Mouse (Mus musculus): ENCODE results near the gene Strap. TPM values are rescaled to one million over a fixed set of nuclear protein-coding genes. Genes with fewer than 3 reads are reported as not detected.

The Strap gene
- total and polyA plus RNA-seq, 2 experiments from 2014 or later = 60.1 to 96.5 TPM

DNA sequence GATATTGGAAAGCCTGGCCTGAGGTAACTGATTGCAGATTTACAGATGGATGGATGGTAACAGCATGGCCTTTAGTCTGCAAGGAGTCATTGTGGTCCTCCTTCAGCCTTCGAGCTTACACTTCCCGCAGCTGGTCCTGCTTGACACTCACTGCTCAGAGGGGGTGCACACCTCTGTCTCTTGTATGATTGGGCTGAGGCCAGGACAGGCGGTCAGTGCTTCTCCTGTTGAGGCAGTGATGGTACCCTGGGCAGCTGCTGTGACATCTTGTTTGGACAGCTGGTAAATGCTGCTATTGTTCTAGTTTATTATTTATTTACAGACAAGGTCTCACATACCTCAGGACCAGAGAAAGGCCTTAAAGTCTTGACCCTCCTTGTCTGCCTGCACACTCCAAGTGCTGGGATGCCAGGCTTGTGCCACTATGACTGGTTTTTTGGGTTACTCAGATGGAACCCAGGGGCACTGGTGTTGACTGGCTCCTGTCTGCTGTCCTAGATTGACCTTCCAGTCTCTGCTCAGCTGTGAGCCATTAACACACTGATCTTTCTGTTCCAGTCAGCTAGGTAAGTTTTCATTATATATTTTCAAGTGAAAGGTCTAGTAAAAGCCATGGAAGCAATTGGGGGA lies 36.9 kb downstream of the Strap start:
- Histone ChIP-seq H3K4me1 (ENCODE audit: control insufficient read depth, insufficient read depth) (no peaks in the 10 kb centered on the region), H3K27me3 (ENCODE audit: control insufficient read depth, insufficient read depth, low read length) (no peaks in the 10 kb centered on the region), H3K9ac (replicated peaks; ENCODE audit: low read depth, low read length) (no peak overlapping the region), H3K4me3 (ENCODE audit: low read depth, low read length) (no peak overlapping the region), H3K4me2 (ENCODE audit: low read depth, low read length) (no peak overlapping the region), H3K27ac (ENCODE audit: low read depth) (no peak overlapping the region), H3K9me3 (replicated peaks; ENCODE audit: control insufficient read depth, low read length) (no peaks in the 10 kb centered on the region), H3K36me3 (replicated peaks; ENCODE audit: control insufficient read depth, insufficient read depth, low read length) (no peaks in the 10 kb centered on the region)
- ATAC-seq (ENCODE audit: insufficient read depth, low read depth) (no peak), DNase-seq (ENCODE audit: low spot score) (no peak)
- TF ChIP-seq CTCF (IDR thresholded peaks at IDR 0.05; ENCODE audit: low read depth) (no peak), EP300 (IDR thresholded peaks at IDR 0.05; ENCODE audit: low read depth) (no peak)
- WGBS = 65% methylated on average over 3 of the region's 3 CpGs

- ATAC-seq (ENCODE audit: insufficient read depth, low read depth) = no peak
- H3K9ac ChIP-seq (replicated peaks; ENCODE audit: low read depth, low read length) = no peak overlapping the region
- TF ChIP-seq EP300 (IDR thresholded peaks at IDR 0.05; ENCODE audit: low read depth) = no peak
- H3K4me1 ChIP-seq (ENCODE audit: control insufficient read depth, insufficient read depth) = no peaks in the 10 kb centered on the region
- H3K4me3 ChIP-seq (ENCODE audit: low read depth, low read length) = no peak overlapping the region
- no peak overlapping the region for H3K27ac ChIP-seq (ENCODE audit: low read depth)
- H3K4me2 ChIP-seq (ENCODE audit: low read depth, low read length) = no peak overlapping the region
- H3K9me3 ChIP-seq (replicated peaks; ENCODE audit: control insufficient read depth, low read length) = no peaks in the 10 kb centered on the region
- DNase-seq (ENCODE audit: low spot score) = no peak
- WGBS = 83% methylated on average over 8 of the region's 8 CpGs
- H3K36me3 ChIP-seq (replicated peaks; ENCODE audit: control insufficient read depth, insufficient read depth, low read length) = no peaks in the 10 kb centered on the region
- no peaks in the 10 kb centered on the region for H3K27me3 ChIP-seq (ENCODE audit: control insufficient read depth, insufficient read depth, low read length)
These were observed 38.2 kb downstream of the Strap start for GRCm38 (mm10) chr6:137772918-137773636.

GRCm38 (mm10) chr6:137773637-137774028 lies 38.8 kb downstream of the Strap start:
- H3K4me1 ChIP-seq (ENCODE audit: control insufficient read depth, insufficient read depth) = no peaks in the 10 kb centered on the region
- H3K9me3 ChIP-seq (replicated peaks; ENCODE audit: control insufficient read depth, low read length) = no peaks in the 10 kb centered on the region
- no peak overlapping the region for H3K4me2 ChIP-seq (ENCODE audit: low read depth, low read length)

DNA sequence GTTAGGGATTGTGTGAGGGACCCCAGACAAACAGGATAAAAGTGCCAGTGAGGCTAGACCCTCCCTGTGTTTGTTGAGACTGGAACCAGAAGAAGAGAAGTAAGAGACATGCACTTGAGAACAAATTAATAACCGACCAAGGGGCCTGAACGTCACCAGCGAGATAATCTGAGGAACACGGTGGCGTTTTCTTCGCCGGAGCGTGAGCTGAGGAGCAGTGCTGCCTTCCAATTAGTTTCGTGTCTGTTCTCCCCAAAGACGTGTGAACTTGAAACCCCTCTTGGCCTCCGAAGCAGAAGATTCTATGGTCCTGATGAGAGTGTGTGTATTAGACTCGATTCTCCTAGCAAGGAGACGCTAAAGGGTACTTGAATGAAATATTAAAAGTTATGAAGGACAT lies 39.3 kb downstream of the Strap start:
- no peak overlapping the region for H3K4me2 ChIP-seq (ENCODE audit: low read depth, low read length)
- ATAC-seq (ENCODE audit: insufficient read depth, low read depth) (no peak), DNase-seq (ENCODE audit: low spot score) (no peak)
- H3K9ac ChIP-seq (replicated peaks; ENCODE audit: low read depth, low read length) = no peak overlapping the region
- no peaks in the 10 kb centered on the region for H3K9me3 ChIP-seq (replicated peaks; ENCODE audit: control insufficient read depth, low read length)
- no peaks in the 10 kb centered on the region for H3K27me3 ChIP-seq (ENCODE audit: control insufficient read depth, insufficient read depth, low read length)
- TF ChIP-seq CTCF (IDR thresholded peaks at IDR 0.05; ENCODE audit: low read depth) (no peak), EP300 (IDR thresholded peaks at IDR 0.05; ENCODE audit: low read depth) (no peak)
- no peaks in the 10 kb centered on the region for H3K36me3 ChIP-seq (replicated peaks; ENCODE audit: control insufficient read depth, insufficient read depth, low read length)
- H3K4me1 ChIP-seq (ENCODE audit: control insufficient read depth, insufficient read depth) = no peaks in the 10 kb centered on the region
- H3K4me3 ChIP-seq (ENCODE audit: low read depth, low read length) = no peak overlapping the region
- H3K27ac ChIP-seq (ENCODE audit: low read depth) = no peak overlapping the region
- WGBS = 88% methylated on average over 13 of the region's 13 CpGs

More at GRCm38 (mm10) chr6:137773637-137774028, 38.8 kb downstream of the Strap start:
- H3K9ac ChIP-seq (replicated peaks; ENCODE audit: low read depth, low read length) = no peak overlapping the region
- no peaks in the 10 kb centered on the region for H3K27me3 ChIP-seq (ENCODE audit: control insufficient read depth, insufficient read depth, low read length)
- ATAC-seq (ENCODE audit: insufficient read depth, low read depth) = no peak
- whole genome bisulfite sequencing = 89% methylated on average over 6 of the region's 6 CpGs
- no peak overlapping the region for H3K4me3 ChIP-seq (ENCODE audit: low read depth, low read length)
- TF ChIP-seq CTCF (IDR thresholded peaks at IDR 0.05; ENCODE audit: low read depth) = no peak
- no peak for TF ChIP-seq EP300 (IDR thresholded peaks at IDR 0.05; ENCODE audit: low read depth)
- H3K36me3 ChIP-seq (replicated peaks; ENCODE audit: control insufficient read depth, insufficient read depth, low read length) = no peaks in the 10 kb centered on the region
- DNase-seq (ENCODE audit: low spot score) = no peak
- H3K27ac ChIP-seq (ENCODE audit: low read depth) = no peak overlapping the region

- H3K27ac ChIP-seq (ENCODE audit: low read depth) = no peak overlapping the region
- DNase-seq (ENCODE audit: low spot score) (no peak), ATAC-seq (ENCODE audit: insufficient read depth, low read depth) (no peak)
- H3K9ac ChIP-seq (replicated peaks; ENCODE audit: low read depth, low read length) = no peak overlapping the region
- H3K4me3 ChIP-seq (ENCODE audit: low read depth, low read length) = no peak overlapping the region
- TF ChIP-seq EP300 (IDR thresholded peaks at IDR 0.05; ENCODE audit: low read depth) (no peak), CTCF (IDR thresholded peaks at IDR 0.05; ENCODE audit: low read depth) (no peak)
- no peak overlapping the region for H3K4me2 ChIP-seq (ENCODE audit: low read depth, low read length)
- H3K36me3 ChIP-seq (replicated peaks; ENCODE audit: control insufficient read depth, insufficient read depth, low read length) = no peaks in the 10 kb centered on the region
- 84% methylated on average over 8 of the region's 8 CpGs for WGBS
- H3K9me3 ChIP-seq (replicated peaks; ENCODE audit: control insufficient read depth, low read length) = no peaks in the 10 kb centered on the region
- H3K4me1 ChIP-seq (ENCODE audit: control insufficient read depth, insufficient read depth) = no peaks in the 10 kb centered on the region
- H3K27me3 ChIP-seq (ENCODE audit: control insufficient read depth, insufficient read depth, low read length) = no peaks in the 10 kb centered on the region
These were observed 40.3 kb downstream of the Strap start for GRCm38 (mm10) chr6:137775159-137775558.
